Mouse (Mus musculus): ENCODE data around the gene Vax1.

Vax1 gene

GRCm38 (mm10) chr19:59169936-59170765, at the start of gene Vax1:
Gene Vax1, minus strand, starts transcription at chr19:59170056.
- DNase-seq (ENCODE audit: low spot score) = peak; percentile 48

- peak; percentile 41 for DNase-seq (ENCODE audit: low spot score)
These were observed 49.1 kb upstream of the Vax1 start, which contains the start of gene Kcnk18 for GRCm38 (mm10) chr19:59218991-59219390. Gene Kcnk18, plus strand, starts transcription at chr19:59219214.

- DNase-seq (ENCODE audit: low spot score) = peak; percentile 11
These were observed 47.0 kb upstream of the Vax1 start for GRCm38 (mm10) chr19:59216891-59217290.

GRCm38 (mm10) chr19:59208986-59209385, 39.1 kb upstream of the Vax1 start:
- DNase-seq (ENCODE audit: low spot score) = peak; percentile 23

GRCm38 (mm10) chr19:59208475-59208874, 38.6 kb upstream of the Vax1 start:
- peak; percentile 84 for DNase-seq (ENCODE audit: low spot score)

- DNase-seq (ENCODE audit: low spot score) = peak; percentile 86
These were observed 28.3 kb upstream of the Vax1 start for GRCm38 (mm10) chr19:59198161-59198560.

- peak; percentile 79 for DNase-seq (ENCODE audit: low spot score)
These were observed 26.3 kb upstream of the Vax1 start for GRCm38 (mm10) chr19:59196111-59196666.

- DNase-seq (ENCODE audit: low spot score) = peak; percentile 1
These were observed 25.4 kb upstream of the Vax1 start for GRCm38 (mm10) chr19:59195181-59195770.

GRCm38 (mm10) chr19:59193986-59194820, 24.3 kb upstream of the Vax1 start:
- DNase-seq (ENCODE audit: low spot score) = peak; percentile 49

- DNase-seq (ENCODE audit: low spot score) = peak; percentile 36
These were observed 23.6 kb upstream of the Vax1 start for GRCm38 (mm10) chr19:59193456-59193855.

GRCm38 (mm10) chr19:59192491-59192890, 22.6 kb upstream of the Vax1 start:
- peak; percentile 19 for DNase-seq (ENCODE audit: low spot score)

- peak; percentile 1 for DNase-seq (ENCODE audit: low spot score)
These were observed 21.3 kb upstream of the Vax1 start for GRCm38 (mm10) chr19:59191123-59191505.

- peak; percentile 27 for DNase-seq (ENCODE audit: low spot score)
These were observed 20.7 kb upstream of the Vax1 start for GRCm38 (mm10) chr19:59190431-59191122.

- DNase-seq (ENCODE audit: low spot score) = peak; percentile 31
These were observed 19.1 kb upstream of the Vax1 start for GRCm38 (mm10) chr19:59188981-59189380.

- no peak for DNase-seq (ENCODE audit: low spot score)
These were observed 14.1 kb upstream of the Vax1 start for GRCm38 (mm10) chr19:59184000-59184399.

GRCm38 (mm10) chr19:59173341-59174015, 3.6 kb upstream of the Vax1 start:
- DNase-seq (ENCODE audit: low spot score) = no peak

- DNase-seq (ENCODE audit: low spot score) = no peak
These were observed 2.9 kb upstream of the Vax1 start for GRCm38 (mm10) chr19:59172781-59173180.

- no peak for DNase-seq (ENCODE audit: low spot score)
These were observed 2.0 kb upstream of the Vax1 start for GRCm38 (mm10) chr19:59171871-59172245.

- DNase-seq (ENCODE audit: low spot score) = no peak
These were observed 1.5 kb upstream of the Vax1 start for GRCm38 (mm10) chr19:59171151-59171870.

GRCm38 (mm10) chr19:59170766-59171095, 875 bp upstream of the Vax1 start:
- no peak for DNase-seq (ENCODE audit: low spot score)
